Mouse (Mus musculus): ENCODE measurements around the gene Camk1g.

Camk1g gene

DNA sequence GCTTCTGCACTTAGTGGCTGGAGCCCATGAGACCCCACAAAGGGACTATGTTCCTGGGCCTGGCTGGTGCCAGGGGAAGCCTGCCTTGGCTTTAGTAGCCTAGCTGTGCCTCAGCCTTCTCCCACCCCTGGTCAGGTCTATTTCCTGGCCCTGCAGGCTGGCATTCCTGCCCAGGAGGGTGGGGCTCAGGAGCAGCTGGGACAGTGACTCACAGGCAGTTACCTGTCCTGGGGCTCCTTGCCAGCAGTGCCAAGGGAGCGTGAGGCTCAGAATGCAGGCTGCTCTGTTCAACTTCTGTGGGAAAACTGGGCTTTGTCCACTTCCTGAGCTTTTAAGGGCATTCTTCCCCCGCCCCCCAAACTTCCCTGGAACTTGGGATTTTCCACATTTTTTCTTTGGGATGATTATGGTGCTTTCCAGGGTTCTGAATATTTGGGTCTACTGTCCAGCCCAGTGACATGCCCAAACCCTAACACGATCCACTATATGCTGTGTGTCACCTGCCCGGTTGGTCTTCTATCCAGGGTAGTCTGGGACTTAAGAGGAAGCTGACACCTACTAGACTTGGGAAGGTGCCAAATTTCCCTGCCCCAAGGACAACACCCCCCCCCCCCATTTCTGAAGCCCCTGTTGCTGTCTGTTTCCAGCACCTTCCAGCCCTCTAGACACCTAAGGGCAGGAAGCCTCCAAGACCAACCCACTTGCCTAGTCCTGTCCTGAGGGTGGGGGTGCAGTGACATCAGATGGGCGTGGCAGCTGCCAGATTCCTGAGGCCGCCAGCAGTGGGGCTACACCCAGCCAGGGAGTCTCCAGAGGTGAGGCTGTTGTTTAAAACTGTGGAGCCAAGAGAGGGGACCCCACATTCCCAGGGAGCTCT, 68.6 kb downstream of the Camk1g start:
- no peak for DNase-seq

DNA sequence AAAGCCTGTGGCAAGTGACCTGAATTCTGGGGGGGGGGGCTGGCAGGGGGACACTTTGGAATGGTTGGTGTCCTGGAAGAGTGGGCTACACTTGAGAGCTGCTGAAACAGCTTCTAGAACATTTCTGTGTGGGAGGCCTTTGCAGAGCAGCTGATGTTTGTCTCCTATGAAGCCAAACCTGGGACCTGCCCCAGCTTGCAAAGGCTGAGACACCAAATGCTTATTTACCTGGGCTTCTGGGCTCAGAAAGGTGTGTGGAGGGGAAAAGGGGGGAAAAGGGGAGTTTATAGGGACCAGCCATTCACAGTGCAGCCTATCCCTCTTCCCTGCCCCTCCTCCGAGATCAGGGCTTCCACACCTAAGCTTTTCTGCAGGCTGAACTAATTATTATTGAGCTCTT, 70.1 kb downstream of the Camk1g start:
- DNase-seq, result no peak

DNA sequence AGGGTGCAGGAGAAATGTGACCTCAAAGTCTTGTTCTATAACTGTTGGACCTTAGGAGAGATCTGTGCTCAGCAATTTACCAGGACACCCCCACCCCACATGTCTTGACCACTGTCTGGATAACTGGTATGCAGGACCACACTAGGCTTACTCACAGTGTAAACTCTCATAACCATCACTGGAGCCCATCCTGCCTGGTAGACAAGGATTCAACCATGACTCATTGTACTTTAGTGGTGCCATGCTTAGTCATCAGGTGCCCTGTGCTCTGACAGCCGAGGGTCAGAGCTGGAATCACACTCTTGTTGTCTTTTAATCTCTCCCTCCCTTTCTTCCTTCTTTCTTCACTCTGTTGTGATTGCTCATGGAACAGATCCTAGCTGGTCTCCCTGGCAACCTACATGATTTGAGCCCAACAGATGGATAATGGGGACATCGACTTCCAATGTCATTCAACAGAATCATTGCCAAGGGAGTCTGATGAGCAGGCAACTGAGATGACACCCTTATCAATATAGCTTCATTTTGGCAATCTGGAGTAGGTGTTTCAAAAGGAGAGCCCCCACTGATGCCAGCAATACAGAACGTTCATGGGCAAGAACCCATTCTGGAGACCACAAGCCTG, 71.8 kb downstream of the Camk1g start:
- no peak for DNase-seq

Measured in kidney, adult 8-10 months (tissue).